Mouse (Mus musculus) kidney, embryonic 15.5 days (tissue): ENCODE results near the gene 5031410I06Rik. TPM values are rescaled to one million over a fixed set of nuclear protein-coding genes. Genes with fewer than 3 reads are reported as not detected.
"Not testable (repeated sequence)": the region's sequence is repeated elsewhere in the genome, so short reads cannot be mapped to it uniquely, and the experiment has no call there.

ENCODE experiments used
- ATAC-seq: fragments of 200-750 bp; cut with Nextera tagmentation; replicated peaks from 2 replicates; pipeline ENCODE4 v1.8.0; 2017; ENCODE audit warnings: moderate TSS enrichment; ENCODE audit not compliant: low FRiP score
- H3K27ac ChIP-seq: fragments of 300-500 bp; sonication (generic); 2 replicates; pipeline ENCODE4 v1.5.1; 2015; ENCODE audit warnings: mild to moderate bottlenecking, inconsistent platforms
- H3K27me3 ChIP-seq: fragments of 300-500 bp; sonication (generic); 2 replicates; pipeline ENCODE4 v1.6.1; 2015; ENCODE audit warnings: inconsistent platforms
- H3K36me3 ChIP-seq: fragments of 300-500 bp; sonication (generic); 2 replicates; pipeline ENCODE4 v1.6.1; 2015; ENCODE audit warnings: inconsistent platforms
- H3K4me1 ChIP-seq: fragments of 300-500 bp; sonication (generic); 2 replicates; pipeline ENCODE4 v1.6.1; 2015; ENCODE audit warnings: inconsistent platforms
- H3K4me2 ChIP-seq: fragments of 300-500 bp; sonication (generic); 2 replicates; pipeline ENCODE4 v1.6.1; 2015; ENCODE audit warnings: moderate library complexity, mild to moderate bottlenecking, inconsistent platforms
- H3K4me3 ChIP-seq: fragments of 300-500 bp; sonication (generic); replicated peaks from 2 replicates; pipeline ENCODE4 v1.5.1; 2015; ENCODE audit warnings: mild to moderate bottlenecking, inconsistent platforms
- H3K9ac ChIP-seq: fragments of 300-500 bp; sonication (generic); 2 replicates; pipeline ENCODE4 v1.6.1; 2015; ENCODE audit warnings: mild to moderate bottlenecking, inconsistent platforms
- H3K9me3 ChIP-seq: fragments of 300-500 bp; sonication (generic); replicated peaks from 2 replicates; pipeline ENCODE4 v1.6.1; 2016; ENCODE audit warnings: inconsistent platforms
- WGBS: fragments of 180-500 bp; shearing (Covaris S2); methylation state at CpG from one replicate; pipeline ENCODE4 v1.1.7; 2015; ENCODE audit warnings: mixed read lengths; 5-methylcytosine and 5-hydroxymethylcytosine counted together
- polyA plus RNA-seq: library from polyadenylated mRNA; unstranded; fragments of >200 nt; fragmentation: Nextera tagmentation; extraction: Ambion mirVana; gene quantifications from 2 replicates; pipeline ENCODE4 v1.2.1, GENCODE M21; 2015

The 5031410I06Rik gene
- polyA plus RNA-seq, result not detected in 2 replicates

- H3K27me3 ChIP-seq, ATAC-seq, H3K4me1 ChIP-seq, H3K9me3 ChIP-seq, H3K4me3 ChIP-seq, H3K27ac ChIP-seq, H3K9ac ChIP-seq, H3K36me3 ChIP-seq, H3K4me2 ChIP-seq: not testable (repeated sequence)
- no CpG with 5 or more reads among the region's 3 CpGs for WGBS
These were observed at the start of gene 5031410I06Rik for GRCm38 (mm10) chr5:26105262-26105661. 5031410I06Rik (minus strand) TSS chr5:26105362.

DNA sequence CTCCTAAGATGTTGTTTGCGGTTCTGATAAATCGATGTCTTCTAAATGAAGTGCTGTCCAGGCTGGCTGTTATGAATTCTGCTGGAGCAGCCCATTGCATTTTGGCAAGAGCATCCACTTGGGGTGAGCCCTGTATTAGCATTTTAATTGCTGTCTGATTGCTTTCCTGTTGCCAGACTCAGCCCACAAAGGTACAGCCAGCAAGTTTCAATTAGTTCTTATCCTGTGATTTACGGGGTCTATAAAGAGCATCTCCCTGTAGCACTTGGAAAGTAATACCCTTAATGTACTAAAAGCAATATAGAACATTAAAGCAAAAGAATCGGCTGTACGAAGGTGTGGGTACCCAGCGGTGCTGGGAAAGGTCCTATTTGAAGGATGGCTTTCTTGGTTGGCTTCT is 37.7 kb upstream of the 5031410I06Rik start:
- 57% methylated on average over 6 of the region's 6 CpGs for WGBS
- Histone ChIP-seq H3K27me3 (no peaks in the 10 kb centered on the region), H3K36me3 (no peaks in the 10 kb centered on the region), H3K4me1 (no peaks in the 10 kb centered on the region), H3K4me3 (no peak overlapping the region), H3K27ac (no peak overlapping the region), H3K9me3 (no peaks in the 10 kb centered on the region), H3K4me2 (no peak overlapping the region), H3K9ac (no peak overlapping the region)
- ATAC-seq, result no peak

- no CpG with 5 or more reads among the region's 3 CpGs for WGBS
These were observed 16.2 kb upstream of the 5031410I06Rik start, which contains the start of gene Gm10220 for GRCm38 (mm10) chr5:26121321-26121720. Gm10220 (minus strand) TSS chr5:26121421.

GRCm38 (mm10) chr5:26089191-26089590 is 16.0 kb downstream of the 5031410I06Rik start, which contains the start of gene Gm10471:
Gm10471 (minus strand) TSS chr5:26089291.
- not testable (repeated sequence) for ATAC-seq, H3K9ac ChIP-seq, H3K27ac ChIP-seq, H3K27me3 ChIP-seq, H3K36me3 ChIP-seq, H3K4me2 ChIP-seq, H3K9me3 ChIP-seq, H3K4me1 ChIP-seq, H3K4me3 ChIP-seq
- 79% methylated on average over 1 of the region's 1 CpGs for WGBS

More at GRCm38 (mm10) chr5:26121321-26121720, 16.2 kb upstream of the 5031410I06Rik start, which contains the start of gene Gm10220:
- not testable (repeated sequence) for H3K27me3 ChIP-seq, H3K27ac ChIP-seq, H3K4me3 ChIP-seq, H3K4me1 ChIP-seq, H3K9ac ChIP-seq, ATAC-seq, H3K9me3 ChIP-seq, H3K36me3 ChIP-seq, H3K4me2 ChIP-seq

DNA sequence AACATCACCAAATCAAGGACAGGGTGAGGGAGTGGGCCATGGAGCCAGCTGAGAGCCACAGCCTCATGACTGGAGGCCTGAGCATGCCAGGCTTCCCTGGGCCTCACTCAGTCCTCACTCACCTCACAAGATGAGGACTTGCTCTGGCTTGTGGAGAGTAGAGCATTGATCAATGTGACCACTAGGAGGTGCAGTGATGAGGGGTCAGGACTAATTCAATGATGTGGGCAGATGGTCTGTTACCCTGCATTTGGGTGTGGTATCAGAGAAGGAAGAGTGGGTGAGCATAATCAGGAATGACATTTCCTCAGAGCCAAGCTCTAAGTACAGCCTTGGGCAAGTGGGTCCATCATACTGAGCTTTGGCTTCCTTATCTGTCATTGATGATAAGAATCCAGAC is 26.1 kb downstream of the 5031410I06Rik start:
- H3K4me3 ChIP-seq, ATAC-seq, H3K4me1 ChIP-seq, H3K27me3 ChIP-seq, H3K9ac ChIP-seq, H3K36me3 ChIP-seq, H3K27ac ChIP-seq, H3K9me3 ChIP-seq, H3K4me2 ChIP-seq: not testable (repeated sequence)

GRCm38 (mm10) chr5:26070716-26071115 is 34.4 kb downstream of the 5031410I06Rik start:
- Histone ChIP-seq H3K36me3 (no peaks in the 10 kb centered on the region), H3K4me1 (no peaks in the 10 kb centered on the region), H3K4me3 (no peak overlapping the region), H3K27ac (no peak overlapping the region), H3K9ac (no peak overlapping the region), H3K4me2 (no peak overlapping the region), H3K9me3 (0 out of 2 replicates have a peak, but pooled peaks cover 3% of the 10 kb centered on the region), H3K27me3 (no peaks in the 10 kb centered on the region)
- no peak for ATAC-seq
- WGBS, result 91% methylated on average over 24 of the region's 24 CpGs

DNA sequence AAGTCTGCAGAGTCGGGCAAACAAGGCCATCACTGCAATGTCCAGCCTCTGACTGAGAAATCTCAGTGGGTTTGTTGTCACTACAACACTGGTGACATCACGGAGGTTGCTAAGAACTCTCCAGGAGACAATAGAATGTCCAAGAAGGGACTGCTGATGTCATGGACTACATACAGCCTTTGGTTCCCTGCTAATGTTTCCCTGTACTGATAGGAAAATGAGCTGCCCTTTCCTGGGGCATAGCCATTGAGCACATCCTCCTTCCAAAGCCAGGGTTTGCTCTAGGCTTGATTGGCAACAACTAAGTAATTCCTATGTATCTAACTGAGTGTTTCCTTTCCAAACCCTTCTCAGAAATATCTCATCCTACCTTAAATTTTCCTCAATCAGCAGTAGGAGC is 46.7 kb downstream of the 5031410I06Rik start, which contains the start of gene Gm7347:
Gene Gm7347 (minus strand): TSS at position 101 of the 400 bp plus-strand sequence.
- not testable (repeated sequence) for H3K4me2 ChIP-seq, H3K4me1 ChIP-seq, ATAC-seq, H3K27me3 ChIP-seq, H3K9ac ChIP-seq, H3K27ac ChIP-seq, H3K9me3 ChIP-seq, H3K36me3 ChIP-seq, H3K4me3 ChIP-seq
- WGBS, result no CpG with 5 or more reads among the region's 2 CpGs

Other genes starting within 250 kb of the 5031410I06Rik start
- gene Gm21663, start 163.0 kb downstream of the 5031410I06Rik start, polyA plus RNA-seq, result not detected in 2 replicates
- gene Gm21671, start 150.9 kb downstream of the 5031410I06Rik start, polyA plus RNA-seq, result not detected in 2 replicates
- 0.12 TPM in 1 of 2 replicates, not detected in the other for gene Gm21680, start 132.7 kb downstream of the 5031410I06Rik start, polyA plus RNA-seq
- 0.08 TPM in 1 of 2 replicates, not detected in the other for gene Gm21698, start 116.7 kb downstream of the 5031410I06Rik start, polyA plus RNA-seq
- 0.19 TPM in 1 of 2 replicates, not detected in the other for gene Gm1979, start 100.6 kb downstream of the 5031410I06Rik start, polyA plus RNA-seq
- gene Gm5862, start 82.4 kb downstream of the 5031410I06Rik start, polyA plus RNA-seq, result not detected in 2 replicates
- not detected in 2 replicates for gene Speer4a, start 65.8 kb downstream of the 5031410I06Rik start, polyA plus RNA-seq
- gene Gm7347, start 46.8 kb downstream of the 5031410I06Rik start, polyA plus RNA-seq, result 0.06 TPM in 1 of 2 replicates, not detected in the other
- gene Gm10471, start 16.1 kb downstream of the 5031410I06Rik start, polyA plus RNA-seq, result 0.06 TPM in 1 of 2 replicates, not detected in the other
- gene Gm10220, start 16.1 kb upstream of the 5031410I06Rik start, polyA plus RNA-seq, result not detected in 2 replicates
- gene Gm7361, start 152.3 kb upstream of the 5031410I06Rik start, polyA plus RNA-seq, result not detected in 2 replicates